Mouse (Mus musculus) CD4-positive, CD25-positive, alpha-beta regulatory T cell, adult 2 months (primary cell): Measurements from ENCODE around the gene Lin9.
A peak's percentile ranks its signal among the peaks of the same experiment; 100 is the strongest.

ENCODE experiments used
- DNase-seq: peaks from one replicate; pipeline ENCODE4 v3.0.0-alpha.2; 2012; ENCODE audit warnings: low read depth, low spot score

The Lin9 gene

DNA sequence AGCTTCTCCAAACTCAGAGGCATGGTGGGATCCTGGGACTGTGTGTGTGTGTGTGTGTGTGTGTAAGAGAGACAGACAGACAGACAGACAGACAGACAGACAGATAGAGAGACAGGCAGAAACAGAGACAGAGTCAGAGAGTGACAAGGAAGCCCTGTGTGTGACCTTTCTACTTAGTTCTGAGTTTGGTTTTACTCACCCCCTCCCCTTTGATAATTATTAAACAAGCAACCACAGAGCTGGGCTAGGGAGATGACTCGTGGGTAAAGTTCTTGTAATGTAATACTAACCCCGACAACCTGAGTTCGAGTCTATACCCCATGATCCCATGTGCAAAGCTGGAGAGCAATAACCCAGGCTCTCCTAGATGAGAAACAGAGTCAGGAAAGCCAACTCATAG is 66.9 kb downstream of the Lin9 start:
- DNase-seq: no peak

GRCm38 (mm10) chr1:180708935-180709776 is 68.2 kb downstream of the Lin9 start:
- DNase-seq: no peak

DNA sequence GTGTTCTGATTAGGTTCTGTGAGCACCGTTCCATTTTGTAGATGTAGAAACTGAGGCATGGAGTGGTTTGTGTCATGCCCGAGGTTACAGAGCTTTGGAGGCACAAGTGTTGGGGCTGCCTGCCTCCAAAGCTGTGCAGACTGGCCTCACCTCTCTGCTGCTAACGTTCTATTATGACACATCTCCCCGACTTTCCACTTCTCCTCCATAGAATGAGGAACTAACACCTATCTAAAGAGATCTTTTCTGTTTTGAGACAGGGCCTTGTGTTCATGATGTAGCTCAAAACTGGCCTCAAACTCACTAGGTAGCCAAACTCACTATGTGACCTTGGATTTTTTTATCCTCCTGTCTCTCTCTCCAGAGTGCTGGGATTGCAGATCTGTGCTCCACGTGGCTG is 77.8 kb downstream of the Lin9 start:
- DNase-seq: no peak

DNA sequence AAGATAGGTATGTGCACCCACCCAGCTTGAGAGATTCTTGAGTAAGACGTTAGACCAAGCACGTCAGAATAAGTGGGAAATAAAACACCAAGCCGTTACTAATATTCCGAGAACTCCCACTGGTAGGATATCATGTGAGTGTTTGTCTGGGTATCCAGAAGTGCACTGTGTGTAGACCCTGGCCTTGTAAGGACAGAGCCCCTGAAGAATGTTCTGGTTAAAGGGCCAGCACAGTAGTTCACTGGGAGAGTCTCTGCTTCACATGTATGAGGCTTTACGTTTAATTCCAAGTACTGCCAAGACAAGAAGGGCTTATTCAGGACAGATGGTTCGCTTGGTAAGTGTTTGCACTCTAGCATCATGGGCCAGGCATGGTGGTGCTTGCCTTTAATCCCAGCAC is 78.5 kb downstream of the Lin9 start:
- DNase-seq: no peak

DNA sequence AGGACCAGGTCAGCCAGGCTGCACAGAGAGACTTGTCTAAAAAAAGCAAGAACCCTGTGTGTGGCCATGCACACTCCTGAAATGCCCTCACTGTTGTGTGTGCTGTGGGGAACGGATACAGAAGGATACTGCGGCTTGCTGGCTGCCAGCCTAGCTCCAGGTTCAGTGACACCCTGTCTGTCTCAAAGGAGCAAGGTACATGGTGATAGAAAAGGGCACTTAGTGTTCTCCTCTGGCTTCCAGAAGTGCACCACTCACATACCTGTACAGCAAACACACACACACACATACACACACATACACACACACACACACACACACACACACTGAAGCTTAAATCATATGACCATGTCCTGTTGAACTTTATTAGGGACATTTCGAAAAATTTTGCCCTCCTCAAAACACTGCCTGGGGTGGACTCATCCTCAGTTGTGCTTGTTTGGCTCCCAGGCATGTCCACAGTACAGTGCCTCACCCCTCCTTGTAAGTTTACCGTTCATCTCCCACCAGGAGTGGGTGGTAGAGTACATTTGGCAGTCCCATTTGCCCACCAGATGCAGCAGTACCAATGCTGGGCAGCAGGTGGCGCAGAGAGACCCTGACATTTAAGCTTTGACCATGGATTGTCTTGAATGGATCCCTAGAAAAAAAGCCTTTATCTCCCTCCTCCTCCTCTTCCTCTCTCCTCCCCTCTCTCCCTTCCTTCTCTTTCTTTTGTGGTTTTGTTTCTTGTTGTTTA is 79.2 kb downstream of the Lin9 start:
- DNase-seq: peak; percentile 91

DNA sequence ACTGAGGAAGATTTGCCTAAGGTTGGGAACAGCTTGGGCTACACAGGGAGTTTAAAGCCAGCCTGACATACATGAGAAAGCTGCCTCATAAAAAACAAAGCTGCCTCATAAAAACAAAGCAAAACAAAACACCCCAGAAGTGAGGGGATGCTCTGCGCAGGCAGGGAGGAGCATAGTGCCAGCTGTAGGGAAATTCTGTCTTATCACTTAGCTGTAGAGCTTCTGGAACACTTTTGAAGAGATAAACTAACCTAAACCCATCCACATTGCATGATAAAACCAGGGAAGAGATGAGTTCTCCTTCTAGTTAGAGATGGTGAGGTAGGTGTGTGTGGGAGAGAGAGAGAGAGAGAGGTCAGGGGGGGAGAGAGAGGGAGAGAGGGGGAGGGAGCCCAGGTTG is 81.7 kb downstream of the Lin9 start:
- no peak for DNase-seq

DNA sequence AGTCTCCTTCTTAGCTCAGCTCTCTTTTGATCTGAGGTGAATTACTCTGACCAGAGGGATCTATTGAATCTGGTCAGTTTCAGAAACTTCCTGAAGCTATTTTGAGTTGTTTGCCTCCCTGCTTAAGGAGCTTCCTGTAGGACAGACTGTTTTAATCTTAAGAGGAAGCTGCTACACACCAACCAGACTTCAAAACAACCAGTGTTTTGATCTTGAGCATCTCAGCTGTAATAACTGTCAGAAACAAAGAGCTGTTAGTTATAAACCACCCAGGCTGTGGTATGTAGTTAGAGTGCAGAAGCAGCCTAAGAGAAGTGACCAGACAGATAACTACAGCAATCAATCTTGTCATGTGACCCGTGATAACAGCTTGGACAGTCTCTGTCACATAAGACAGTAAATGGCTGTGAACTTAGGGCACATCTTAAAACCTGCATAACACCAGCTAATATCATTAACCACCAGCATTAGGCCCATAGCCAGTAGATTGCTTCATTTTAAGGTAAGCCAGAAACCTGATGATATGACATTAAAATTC is 82.8 kb downstream of the Lin9 start:
- peak; percentile 26 for DNase-seq

DNA sequence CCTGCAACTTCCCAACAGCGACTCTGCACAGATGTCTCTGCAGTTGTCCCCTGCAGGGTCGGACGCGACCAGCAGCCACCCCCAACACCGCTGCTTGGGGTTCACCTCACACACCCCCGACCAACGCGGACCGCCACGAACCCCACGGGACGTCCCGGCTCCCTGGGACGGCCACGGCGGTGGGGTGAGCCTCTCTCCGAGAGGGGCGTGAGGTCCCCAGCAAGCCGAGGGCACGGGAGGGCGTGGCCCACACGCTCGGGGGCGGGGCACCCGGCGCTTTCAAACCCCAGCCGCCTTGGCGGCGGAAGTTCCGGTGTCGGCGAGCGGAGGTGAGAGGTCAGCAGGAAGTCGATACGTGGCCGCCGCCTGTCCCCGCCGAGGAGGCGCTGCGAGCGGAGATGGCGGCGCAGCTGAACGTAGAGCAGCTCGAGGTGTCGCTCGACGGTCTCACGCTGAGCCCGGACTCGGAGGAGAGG is 84.8 kb downstream of the Lin9 start, which contains the start of gene Acbd3:
Acbd3 (plus strand) TSS at position 340 of the 476 bp plus-strand sequence.
- DNase-seq: peak; percentile 94

DNA sequence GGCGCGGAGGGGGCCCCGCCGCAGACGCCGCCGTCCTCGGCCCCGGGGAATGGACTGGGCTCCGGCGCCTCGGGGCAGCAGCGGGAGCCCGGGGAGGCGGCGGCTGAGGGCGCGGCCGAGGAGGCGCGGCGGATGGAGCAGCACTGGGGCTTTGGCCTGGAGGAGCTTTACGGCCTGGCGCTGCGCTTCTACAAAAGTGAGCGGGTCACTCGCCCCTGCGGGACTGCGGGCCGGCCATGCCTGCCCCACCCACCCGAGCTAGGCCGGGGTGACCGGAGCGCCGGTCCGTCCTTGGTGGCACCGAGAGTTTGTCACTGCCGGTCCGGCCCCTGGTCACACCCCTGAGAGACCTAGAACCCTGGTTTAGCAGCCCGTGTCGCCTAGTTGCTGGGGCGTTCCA is 85.2 kb downstream of the Lin9 start:
- no peak for DNase-seq

GRCm38 (mm10) chr1:180729231-180729630 is 88.3 kb downstream of the Lin9 start:
- DNase-seq: no peak
